Mouse (Mus musculus) bone marrow macrophage, adult 2 months (primary cell): ENCODE data around the gene Ltbp2.

Experiments
- CTCF ChIP-seq: IDR thresholded peaks from 2 replicates; pipeline ENCODE4 v1.5.1; 2012; ENCODE audit warnings: low read depth, mild to moderate bottlenecking, low read length, moderate library complexity
- POLR2A ChIP-seq: IDR thresholded peaks from 2 replicates; pipeline ENCODE4 v1.6.1; 2012; ENCODE audit warnings: mild to moderate bottlenecking, low read depth, low read length, borderline replicate concordance

GRCm38 (mm10) chr12:84794647-84795046, 81.7 kb downstream of the Ltbp2 start:
- TF ChIP-seq POLR2A (no peak), CTCF (no peak)
